8 mouse cellular contexts compared by ENCODE assay signal in the genomic region with DNA sequence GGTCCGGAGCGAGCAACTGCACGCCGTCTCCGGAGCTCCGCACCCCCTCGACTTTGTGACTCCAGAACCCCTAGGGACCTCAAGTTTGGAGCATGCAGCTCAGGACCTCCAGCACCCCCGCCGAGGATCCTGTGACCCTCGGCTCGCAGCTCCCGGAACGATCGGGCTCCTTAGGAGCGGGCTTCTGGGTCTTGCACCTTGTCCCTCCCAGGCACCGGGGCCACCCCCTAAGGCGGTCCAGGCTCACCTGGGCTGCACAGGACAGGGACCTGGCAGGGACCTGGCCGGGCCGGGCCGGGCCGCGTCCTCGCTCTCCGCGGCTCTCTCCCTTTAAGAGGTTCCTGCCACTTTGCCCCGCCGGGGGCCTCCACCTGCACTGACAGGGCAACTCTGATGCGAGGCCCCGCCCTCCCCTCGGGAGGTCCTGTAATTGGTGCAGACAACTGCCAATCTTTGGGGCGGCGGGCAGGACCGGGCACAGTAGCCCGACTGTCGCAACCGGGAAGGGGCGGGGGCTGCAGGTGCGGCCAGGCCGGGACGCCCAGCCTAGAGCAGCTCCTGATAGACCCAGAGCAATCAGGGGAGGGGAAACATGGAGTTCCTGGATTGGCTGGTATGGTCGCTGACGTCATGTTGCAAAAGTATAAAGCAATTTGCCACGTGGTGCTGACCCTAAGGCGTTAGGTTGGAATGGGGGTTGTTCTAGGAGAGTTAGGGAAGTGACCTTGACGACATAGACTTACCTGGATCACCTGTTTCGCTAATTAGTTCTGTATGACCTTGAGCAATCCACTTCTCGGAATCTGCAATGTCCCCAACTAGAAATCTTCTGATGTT. TPM values are rescaled to one million over a fixed set of nuclear protein-coding genes. Genes with fewer than 3 reads are reported as not detected.
DNase-seq lines count a peak whose midpoint lies in the region; ATAC-seq and TF ChIP-seq lines count a peak whose summit lies in the region.

A gene (minus strand): TSS at position 389 of the 837 bp plus-strand sequence.

- peak within 1 kb of the TSS; percentile 84 for H3K9ac ChIP-seq in heart, embryonic 15.5 days
- H3K9ac ChIP-seq in liver, embryonic 14.5 days (replicated peaks), result peak within 1 kb of the TSS; percentile 98
- peak within 1 kb of the TSS; percentile 73 for H3K9ac ChIP-seq in neural tube, embryonic 11.5 days (ENCODE audit: low read length)
- peak within 1 kb of the TSS; percentile 90 for H3K9ac ChIP-seq in stomach, postnatal 0 days (ENCODE audit: low read length)

- H3K4me1 ChIP-seq in forebrain, embryonic 10.5 days, result peaks cover 69% of the 10 kb centered on the region
- peaks cover 61% of the 10 kb centered on the region for H3K4me1 ChIP-seq in heart, embryonic 15.5 days (replicated peaks)
- H3K4me1 ChIP-seq in liver, embryonic 14.5 days (replicated peaks; ENCODE audit: control insufficient read depth in 2 of 2, insufficient read depth in 2 of 2, low read length in 1 of 2), result peaks cover 63 to 72% of the 10 kb centered on the region in 2 experiments
- 0 out of 2 replicates have a peak, but pooled peaks cover 3% of the 10 kb centered on the region for H3K4me1 ChIP-seq in neural tube, embryonic 11.5 days (ENCODE audit: control insufficient read depth, insufficient read depth, low read length)
- no peaks in the 10 kb centered on the region for H3K4me1 ChIP-seq in stomach, postnatal 0 days (replicated peaks; ENCODE audit: control insufficient read depth, insufficient read depth)

- peak within 1 kb of the TSS; percentile 84 for H3K4me2 ChIP-seq in heart, embryonic 15.5 days
- peak within 1 kb of the TSS; percentile 100 for H3K4me2 ChIP-seq in liver, embryonic 14.5 days (ENCODE audit: low read depth)
- peak within 1 kb of the TSS; percentile 100 for H3K4me2 ChIP-seq in neural tube, embryonic 11.5 days (ENCODE audit: low read depth)
- peak within 1 kb of the TSS; percentile 98 for H3K4me2 ChIP-seq in stomach, postnatal 0 days (replicated peaks; ENCODE audit: low read depth)

- WGBS in forebrain, embryonic 10.5 days, result 2% methylated on average over 47 of the region's 47 CpGs
- WGBS in heart, embryonic 15.5 days, result 2% methylated on average over 47 of the region's 47 CpGs
- 1% methylated on average over 45 of the region's 47 CpGs for WGBS in liver, embryonic 14.5 days (ENCODE audit: insufficient replicate concordance)
- WGBS in neural tube, embryonic 11.5 days, result 2% methylated on average over 47 of the region's 47 CpGs
- 2% methylated on average over 45 of the region's 47 CpGs for WGBS in stomach, postnatal 0 days

- DNase-seq in c-Kit-positive CD71-negative TER-119-negative erythroid progenitor cells, embryonic 14.5 days (ENCODE audit: low read depth), result peak; percentile 97
- peak; percentile 95 for DNase-seq in forebrain, embryonic 10.5 days (ENCODE audit: extremely low spot score, low spot score)
- peak; percentile 98 to 100 for DNase-seq in kidney, postnatal 25 days
- peak; percentile 99 for DNase-seq in liver, embryonic 14.5 days (ENCODE audit: low read depth in 3 of 3, low spot score in 3 of 3)
- peak; percentile 94 for DNase-seq in neural tube, embryonic 11.5 days (ENCODE audit: low spot score)
- DNase-seq in stomach, postnatal 0 days (ENCODE audit: low spot score), result peak; percentile 100

- peak within 1 kb of the TSS; percentile 87 for H3K4me3 ChIP-seq in forebrain, embryonic 10.5 days
- H3K4me3 ChIP-seq in heart, embryonic 15.5 days, result peak within 1 kb of the TSS; percentile 88
- peak within 1 kb of the TSS; percentile 88 to 94 for H3K4me3 ChIP-seq in liver, embryonic 14.5 days (ENCODE audit: insufficient read depth in 1 of 2, low read depth in 2 of 2, low read length in 2 of 2)
- peak within 1 kb of the TSS; percentile 76 for H3K4me3 ChIP-seq in neural tube, embryonic 11.5 days (ENCODE audit: low read depth, low read length)
- peak within 1 kb of the TSS; percentile 82 for H3K4me3 ChIP-seq in stomach, postnatal 0 days (ENCODE audit: low read depth, low read length)

- peak; percentile 97 for ATAC-seq in CD4-positive, CD25-positive, alpha-beta regulatory T cell, adult 4 months
- ATAC-seq in heart, embryonic 15.5 days (replicated peaks; ENCODE audit: insufficient number of reproducible peaks, insufficient read depth, low FRiP score, low read depth), result peak; percentile 92
- ATAC-seq in liver, embryonic 14.5 days (ENCODE audit: insufficient read depth), result peak; percentile 82
- ATAC-seq in neural tube, embryonic 11.5 days (ENCODE audit: insufficient read depth, low FRiP score, low TSS enrichment), result peak; percentile 94
- ATAC-seq in stomach, postnatal 0 days (ENCODE audit: low FRiP score, low TSS enrichment), result peak; percentile 95

- H3K27ac ChIP-seq in forebrain, embryonic 10.5 days, result peak within 1 kb of the TSS; percentile 83
- H3K27ac ChIP-seq in heart, embryonic 15.5 days, result peak within 1 kb of the TSS; percentile 93
- peak within 1 kb of the TSS; percentile 100 for H3K27ac ChIP-seq in liver, embryonic 14.5 days
- 0 out of 2 replicates have a peak within 1 kb of the TSS, but pooled peaks have one; percentile 23 for H3K27ac ChIP-seq in neural tube, embryonic 11.5 days (ENCODE audit: low read depth, low read length)
- H3K27ac ChIP-seq in stomach, postnatal 0 days (replicated peaks), result peak within 1 kb of the TSS; percentile 88

- TF ChIP-seq CTCF in liver, embryonic 14.5 days (IDR thresholded peaks at IDR 0.05; ENCODE audit: low read depth), result peak; percentile 29; the same call in 1 of the 2 replicates
- no peak for TF ChIP-seq CTCF in stomach, postnatal 0 days (IDR thresholded peaks at IDR 0.05; ENCODE audit: low read depth)

- H3K36me3 ChIP-seq in forebrain, embryonic 10.5 days (replicated peaks), result no peaks in the 10 kb centered on the region
- no peaks in the 10 kb centered on the region for H3K36me3 ChIP-seq in heart, embryonic 15.5 days
- peaks cover 30% of the 10 kb centered on the region for H3K36me3 ChIP-seq in liver, embryonic 14.5 days (replicated peaks; ENCODE audit: control insufficient read depth, insufficient read depth, low read depth)
- H3K36me3 ChIP-seq in neural tube, embryonic 11.5 days (ENCODE audit: control insufficient read depth, insufficient read depth, low read length), result no peaks in the 10 kb centered on the region
- H3K36me3 ChIP-seq in stomach, postnatal 0 days (ENCODE audit: control insufficient read depth, insufficient read depth, low read length), result no peaks in the 10 kb centered on the region

- H3K27me3 ChIP-seq in forebrain, embryonic 10.5 days (ENCODE audit: poor library complexity, severe bottlenecking), result peaks cover 92% of the 10 kb centered on the region
- no peaks in the 10 kb centered on the region for H3K27me3 ChIP-seq in heart, embryonic 15.5 days
- H3K27me3 ChIP-seq in liver, embryonic 14.5 days (ENCODE audit: control insufficient read depth, insufficient read depth, low read length), result no peaks in the 10 kb centered on the region
- H3K27me3 ChIP-seq in neural tube, embryonic 11.5 days (ENCODE audit: control insufficient read depth, insufficient read depth, low read length), result no peaks in the 10 kb centered on the region
- no peaks in the 10 kb centered on the region for H3K27me3 ChIP-seq in stomach, postnatal 0 days (ENCODE audit: control insufficient read depth, insufficient read depth, low read length)

- no peaks in the 10 kb centered on the region for H3K9me3 ChIP-seq in forebrain, embryonic 10.5 days
- H3K9me3 ChIP-seq in heart, embryonic 15.5 days (replicated peaks), result no peaks in the 10 kb centered on the region
- no peaks in the 10 kb centered on the region for H3K9me3 ChIP-seq in liver, embryonic 14.5 days (ENCODE audit: control insufficient read depth, low read length)
- no peaks in the 10 kb centered on the region for H3K9me3 ChIP-seq in neural tube, embryonic 11.5 days (ENCODE audit: control insufficient read depth, low read length)
- H3K9me3 ChIP-seq in stomach, postnatal 0 days (ENCODE audit: control insufficient read depth, low read length), result no peaks in the 10 kb centered on the region

- TF ChIP-seq EP300 in liver, embryonic 14.5 days (IDR thresholded peaks at IDR 0.05; ENCODE audit: low read depth), result peak; percentile 65
- peak; percentile 23 for TF ChIP-seq EP300 in stomach, postnatal 0 days (optimal IDR thresholded peaks at IDR 0.05)

RNA-seq across cellular contexts. Expression of the gene that starts here (rescaled TPM):
- polyA plus RNA-seq in CD4-positive, CD25-positive, alpha-beta regulatory T cell, adult 4 months (2017; shearing (Covaris generic)), result 10 to 100 TPM; 32.3 to 35.4 TPM
- 115 and 123 TPM in 2 replicates for polyA plus RNA-seq in forebrain, embryonic 10.5 days (2016; fragmentation: Nextera tagmentation; extraction: Ambion mirVana)
- polyA plus RNA-seq in heart, embryonic 15.5 days (2015; fragmentation: Nextera tagmentation; extraction: Ambion mirVana), result 75.6 and 86.4 TPM in 2 replicates
- polyA plus RNA-seq in liver, embryonic 14.5 days (2012; rRNA removed), result 105 and 113 TPM in 2 replicates
- 153 and 166 TPM in 2 replicates for polyA plus RNA-seq in liver, embryonic 14.5 days (2014; fragmentation: Nextera tagmentation; extraction: Ambion mirVana)
- polyA plus RNA-seq in neural tube, embryonic 11.5 days (2014; fragmentation: Nextera tagmentation; extraction: Ambion mirVana), result 200 and 203 TPM in 2 replicates
- polyA plus RNA-seq in stomach, postnatal 0 days (2015; fragmentation: Nextera tagmentation; extraction: Ambion mirVana), result 24.3 and 26.7 TPM in 2 replicates

Comparison
In these comparisons a context has a peak if more than half of its experiments do, and no peak if none do; other contexts are left out.
1. Peak in every context shown above with its lines: DNase-seq, ATAC-seq, H3K4me3 ChIP-seq and H3K27ac ChIP-seq.
2. H3K27ac ChIP-seq: peak in every context shown above with its lines; median percentile 100 in liver, embryonic 14.5 days; 93 in heart, embryonic 15.5 days; 88 in stomach, postnatal 0 days; 83 in forebrain, embryonic 10.5 days; 23 in neural tube, embryonic 11.5 days.